Mouse (Mus musculus): Measurements from ENCODE around the gene Ccdc13.

Gene Ccdc13

DNA sequence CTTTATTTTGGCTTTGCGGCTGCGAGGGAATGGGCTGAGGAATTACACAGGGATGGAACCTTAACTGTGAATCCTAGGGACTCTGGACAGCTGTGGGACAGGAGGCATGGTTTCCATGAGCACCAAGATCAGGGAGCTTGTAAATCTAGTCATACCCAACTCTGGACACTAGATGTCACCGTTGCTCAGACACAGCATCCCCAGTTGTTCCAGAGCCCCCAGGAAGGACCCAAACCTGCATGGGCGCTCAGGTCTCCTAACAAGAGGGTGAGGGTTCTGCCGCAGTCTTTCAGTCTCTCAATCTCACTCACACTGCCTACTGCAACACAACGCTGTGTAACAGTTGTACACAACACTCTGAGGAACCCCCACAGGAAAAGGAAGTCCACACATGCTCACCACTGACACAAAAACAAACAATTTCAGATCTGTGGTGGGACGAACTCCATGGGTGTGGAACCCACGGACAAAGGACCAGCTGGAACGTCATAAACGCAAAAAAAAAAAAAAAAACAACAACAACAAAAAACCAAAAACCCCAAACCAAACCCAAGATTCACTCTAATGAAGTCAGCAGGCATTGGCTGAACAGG lies 7.4 kb upstream of the Ccdc13 start:
- peak; percentile 75 for DNase-seq (ENCODE audit: low read depth, low spot score)

DNA sequence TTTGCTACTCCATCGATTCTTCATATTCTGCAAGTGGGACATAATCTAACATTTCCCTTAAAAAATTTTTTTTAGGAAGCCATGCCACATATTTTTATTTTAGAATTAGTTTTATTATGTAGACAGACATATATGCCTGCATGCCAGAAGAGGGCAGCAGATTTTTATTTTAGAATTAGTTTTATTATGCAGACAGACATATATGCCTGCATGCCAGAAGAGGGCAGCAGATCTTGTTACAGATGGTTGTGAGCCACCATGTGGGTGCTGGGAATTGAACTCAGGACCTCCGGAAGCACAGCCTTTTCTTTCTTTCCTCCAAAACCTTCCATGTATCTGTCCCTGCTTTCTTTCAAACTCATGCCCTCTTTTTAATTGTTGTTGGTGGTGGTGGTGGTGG lies 3.7 kb upstream of the Ccdc13 start:
- DNase-seq (ENCODE audit: low read depth, low spot score), result peak; percentile 45

DNA sequence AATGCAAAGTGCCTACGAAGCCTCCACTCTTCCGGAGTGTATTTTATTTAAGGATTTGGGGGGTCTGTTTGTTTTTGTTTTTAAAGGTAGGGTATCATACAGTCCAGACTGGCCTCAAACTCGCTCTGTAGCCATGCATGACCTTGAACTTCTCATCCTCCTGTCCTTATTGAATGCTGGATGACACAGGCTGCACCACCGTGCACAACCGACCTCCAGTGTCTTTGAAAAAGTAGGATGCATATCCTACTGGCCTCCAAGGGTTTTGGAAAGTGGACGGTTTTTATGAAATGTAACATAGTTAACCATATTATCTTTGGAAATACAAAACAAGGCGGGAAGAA lies 333 bp upstream of the Ccdc13 start:
- no peak for DNase-seq (ENCODE audit: low read depth, low spot score)

DNA sequence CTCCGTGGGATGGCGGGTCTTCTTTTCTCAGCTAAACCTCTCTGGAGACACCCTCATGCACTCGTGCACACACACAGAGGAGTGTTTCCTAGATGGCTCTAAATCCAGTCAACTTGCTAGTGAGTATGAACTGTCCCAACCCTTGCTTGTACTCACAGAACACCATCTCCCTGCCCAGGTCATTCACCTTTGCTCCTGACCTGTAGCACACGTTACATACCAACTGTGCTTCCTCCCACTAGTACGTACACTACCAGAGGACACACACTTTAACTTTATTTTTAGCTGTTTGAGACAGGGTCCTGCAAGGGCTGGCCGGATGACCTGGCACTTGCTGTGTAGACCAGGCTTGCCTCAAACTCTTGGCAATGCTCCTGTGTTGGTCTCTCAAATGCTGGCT lies 1.3 kb downstream of the Ccdc13 start:
- DNase-seq (ENCODE audit: low read depth, low spot score), result no peak

DNA sequence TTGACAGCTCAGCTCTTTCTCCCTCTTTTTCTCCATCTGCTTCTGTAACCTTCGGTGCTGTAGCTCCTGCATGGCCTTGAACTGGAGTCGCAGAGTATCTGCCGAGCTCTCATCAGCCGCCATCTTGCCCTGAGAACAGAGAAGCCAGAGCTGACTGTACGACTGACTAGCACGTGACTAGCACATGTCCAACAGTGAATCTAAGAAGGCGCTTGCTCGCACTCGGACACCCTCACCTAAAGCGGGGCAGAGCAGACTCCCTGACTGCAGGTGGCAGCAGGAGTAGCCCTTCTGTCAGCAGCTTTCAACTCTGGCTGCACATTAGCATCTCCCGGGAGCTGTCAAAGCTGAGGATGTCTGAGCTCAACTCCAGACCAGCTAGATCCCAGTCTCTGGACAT lies 5.4 kb downstream of the Ccdc13 start:
- no peak for DNase-seq (ENCODE audit: low read depth, low spot score)

DNA sequence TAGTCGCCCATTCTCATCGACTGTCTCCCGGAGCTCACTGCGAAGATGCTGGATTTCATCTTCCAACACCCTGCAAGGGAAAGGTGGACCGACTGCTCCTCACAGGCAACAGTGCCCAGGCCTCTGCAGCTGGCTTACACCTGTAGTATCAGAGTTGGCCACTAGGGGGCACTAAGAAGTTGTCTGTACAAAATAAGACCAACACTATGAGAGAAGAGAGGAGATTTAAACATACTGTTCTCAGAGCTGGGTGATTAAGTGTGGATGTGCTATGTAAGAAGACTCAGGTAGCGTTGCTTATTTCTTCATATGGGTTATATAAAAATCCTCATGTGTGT lies 8.3 kb downstream of the Ccdc13 start:
- peak; percentile 85 for DNase-seq (ENCODE audit: low read depth, low spot score)

DNA sequence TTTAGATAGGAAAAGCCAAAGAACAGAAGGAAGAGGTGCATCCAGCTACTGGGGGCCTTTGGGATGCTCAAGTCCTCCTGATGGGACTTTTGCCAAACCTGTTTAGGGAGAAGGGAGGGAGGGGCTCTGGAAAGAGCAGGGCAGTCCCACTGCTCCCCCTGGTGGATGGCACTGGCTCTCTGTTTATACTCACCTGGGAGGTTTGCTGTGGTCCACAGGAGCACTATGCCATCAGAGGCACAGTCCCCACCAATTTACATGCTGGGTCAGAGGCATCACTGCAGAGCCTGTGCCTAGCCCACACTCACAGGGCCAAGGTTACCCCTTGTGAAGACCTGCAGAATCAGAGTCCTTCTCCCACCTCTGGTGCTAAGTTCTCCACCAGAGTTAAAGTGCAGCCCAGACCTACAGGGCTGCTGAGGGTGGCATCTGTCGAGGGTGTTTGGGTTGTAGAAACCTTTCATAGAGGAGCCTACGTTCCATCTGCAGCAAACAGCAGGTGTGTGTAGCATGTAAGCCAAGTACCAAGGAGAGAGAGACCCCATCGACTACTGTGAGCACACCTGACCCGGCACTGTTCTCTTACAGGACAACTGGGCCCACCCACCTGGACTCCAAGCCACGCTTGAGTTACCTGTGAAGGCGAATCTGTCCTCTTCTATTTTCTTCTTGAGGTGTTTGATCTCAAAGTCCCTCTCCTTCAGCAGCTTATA lies 8.9 kb downstream of the Ccdc13 start:
- peak; percentile 70 for DNase-seq (ENCODE audit: low read depth, low spot score)

DNA sequence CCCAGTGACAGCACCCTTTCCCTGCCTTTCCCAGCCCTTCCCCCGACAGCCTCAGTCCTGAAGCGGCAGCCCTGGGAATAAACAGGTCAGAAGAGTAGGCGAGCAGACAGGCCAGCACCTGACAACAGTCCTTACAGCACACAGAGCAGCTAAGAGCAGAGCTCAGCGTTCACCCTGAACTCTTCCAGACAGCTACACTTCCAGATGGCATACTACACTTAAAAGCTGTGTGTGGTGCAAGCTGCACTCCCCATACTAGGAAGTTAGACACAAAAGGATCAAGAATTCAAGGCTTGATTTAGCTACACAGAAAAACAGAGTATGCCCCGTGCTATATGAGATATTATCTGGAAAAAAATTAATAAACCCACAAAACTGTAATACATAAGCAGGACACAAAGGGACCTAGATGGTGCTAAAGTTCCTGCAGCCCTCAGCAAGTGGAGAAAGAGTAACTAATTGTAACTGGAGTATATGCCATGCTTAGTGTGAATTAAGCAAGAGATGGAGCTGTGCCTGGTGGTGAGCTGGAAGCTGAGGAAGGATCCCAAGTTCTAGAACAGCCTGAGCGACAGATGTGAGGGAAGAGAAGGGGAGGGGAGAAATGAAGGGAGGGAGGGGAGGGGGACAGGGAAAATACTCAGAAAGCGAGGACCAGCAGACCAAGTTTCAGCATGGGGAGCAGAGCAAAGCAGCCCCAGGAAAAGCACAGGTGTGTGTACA lies 9.8 kb downstream of the Ccdc13 start:
- no peak for DNase-seq (ENCODE audit: low read depth, low spot score)

DNA sequence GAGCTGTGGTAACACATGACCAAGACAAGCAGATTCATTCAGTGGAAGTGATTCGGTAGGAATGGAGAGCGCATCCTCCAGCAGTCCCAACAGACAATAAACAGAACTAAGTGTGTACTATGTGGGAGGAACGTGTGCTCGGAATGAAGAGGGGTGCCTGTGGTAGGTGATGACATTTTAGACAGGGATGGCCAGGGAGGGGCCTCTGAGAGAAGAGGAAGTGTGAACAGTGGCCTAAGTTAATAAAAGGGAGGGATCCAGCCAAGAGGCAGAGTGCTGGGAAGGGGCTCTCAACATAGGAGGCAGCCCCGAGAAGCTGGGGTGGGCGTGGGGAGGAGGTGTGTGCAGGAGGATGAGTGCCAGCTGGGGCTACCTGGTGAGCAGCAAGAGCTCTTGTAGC lies 10.9 kb downstream of the Ccdc13 start:
- no peak for DNase-seq (ENCODE audit: low read depth, low spot score)

DNA sequence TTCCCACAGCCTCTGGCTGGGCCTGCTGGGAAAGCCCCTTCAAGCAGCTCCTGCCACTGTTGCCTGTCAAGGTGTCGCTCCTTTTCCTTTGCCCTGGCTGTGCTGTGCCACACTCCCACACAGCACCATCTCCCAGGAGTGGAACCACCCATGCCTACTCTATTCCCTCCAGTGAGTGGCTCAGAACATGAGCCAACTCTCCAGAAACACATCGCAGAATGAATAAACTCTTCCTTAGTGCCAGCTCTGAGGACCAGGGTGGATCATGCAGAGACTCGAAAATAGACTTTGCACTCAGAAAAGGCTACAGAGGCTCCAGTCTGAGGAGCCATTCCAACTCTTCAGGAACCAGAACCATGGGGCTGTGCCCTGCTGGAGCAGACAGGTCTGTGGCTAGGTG lies 12.9 kb downstream of the Ccdc13 start:
- no peak for DNase-seq (ENCODE audit: low read depth, low spot score)

DNA sequence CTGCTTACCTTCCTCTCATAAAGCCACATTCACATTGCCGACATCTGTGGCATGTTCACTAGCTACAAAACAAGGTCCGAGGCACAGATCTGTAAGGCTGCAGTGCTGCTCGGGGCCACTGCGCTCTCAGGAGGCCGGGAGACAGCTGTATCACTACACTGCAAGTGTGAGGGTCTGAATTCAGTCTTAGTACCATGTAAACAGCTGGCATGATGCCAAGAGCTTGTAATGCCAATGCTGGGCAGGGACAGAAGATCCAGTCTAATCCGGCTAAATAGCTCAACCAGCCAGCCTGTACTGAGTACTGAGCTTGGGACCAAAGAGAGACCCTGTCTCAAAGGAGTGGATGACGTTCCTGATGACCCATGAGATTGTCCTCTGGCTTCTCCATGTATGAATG lies 15.3 kb downstream of the Ccdc13 start:
- DNase-seq (ENCODE audit: low read depth, low spot score), result no peak

DNA sequence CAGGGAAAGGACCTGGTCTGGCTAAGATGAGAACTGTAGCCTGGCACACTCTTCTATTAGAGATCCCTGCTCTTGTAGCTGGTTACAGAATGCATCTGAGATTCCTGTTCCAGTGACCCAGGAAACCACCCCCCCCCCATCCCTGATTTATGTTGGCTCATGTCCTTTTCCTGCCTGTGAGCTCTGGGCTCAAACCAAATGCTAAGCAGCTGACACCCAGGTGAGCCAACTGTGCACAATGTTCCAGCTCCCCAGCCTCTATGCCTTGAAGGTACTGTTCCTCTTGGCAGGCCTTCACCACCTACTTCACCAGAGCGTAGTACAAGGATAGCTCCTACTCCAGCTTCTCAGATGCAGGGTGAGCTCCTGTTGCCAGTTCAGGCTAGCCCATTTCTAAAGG lies 16.2 kb downstream of the Ccdc13 start:
- DNase-seq (ENCODE audit: low read depth, low spot score), result no peak

DNA sequence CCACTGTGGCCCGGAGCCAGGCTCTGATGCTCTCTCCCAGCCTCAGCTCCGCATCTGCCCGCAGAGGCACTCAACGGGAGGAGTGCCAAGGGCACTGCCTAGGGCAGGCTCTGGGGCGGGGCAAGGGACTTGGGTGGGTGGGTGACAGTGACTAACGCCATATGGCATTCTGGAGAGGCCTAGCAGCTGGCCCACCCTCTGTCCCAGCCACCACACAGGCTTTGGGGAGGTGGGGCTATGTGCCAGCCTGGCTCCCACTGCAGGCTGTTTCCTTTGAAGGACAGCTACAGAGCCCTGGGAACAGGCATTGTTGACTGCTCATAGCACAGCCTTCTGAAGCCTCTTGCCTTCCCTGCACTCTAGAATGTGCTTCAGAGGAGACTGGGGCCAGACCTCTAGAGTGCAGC lies 16.7 kb downstream of the Ccdc13 start:
- DNase-seq (ENCODE audit: low read depth, low spot score), result no peak

DNA sequence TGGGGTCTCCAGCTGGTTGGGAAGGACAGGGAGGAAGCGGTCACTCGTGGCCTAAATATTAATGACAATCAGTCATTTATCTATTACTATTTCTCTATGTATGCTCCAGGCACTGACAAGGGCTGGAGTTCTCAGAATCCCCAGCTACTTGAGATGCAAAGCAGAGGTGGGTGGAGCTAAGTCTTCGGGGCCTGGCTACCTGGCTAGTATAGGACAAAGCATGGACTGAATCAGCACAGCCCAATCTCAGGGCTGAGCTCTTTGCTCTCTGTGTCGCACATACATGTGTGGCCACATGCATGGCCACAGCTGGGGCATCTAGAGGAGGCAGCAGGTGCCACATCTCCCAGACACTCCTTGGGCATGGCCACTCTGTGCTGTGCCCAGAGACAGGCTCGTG lies 18.5 kb downstream of the Ccdc13 start:
- DNase-seq (ENCODE audit: low read depth, low spot score), result no peak

DNA sequence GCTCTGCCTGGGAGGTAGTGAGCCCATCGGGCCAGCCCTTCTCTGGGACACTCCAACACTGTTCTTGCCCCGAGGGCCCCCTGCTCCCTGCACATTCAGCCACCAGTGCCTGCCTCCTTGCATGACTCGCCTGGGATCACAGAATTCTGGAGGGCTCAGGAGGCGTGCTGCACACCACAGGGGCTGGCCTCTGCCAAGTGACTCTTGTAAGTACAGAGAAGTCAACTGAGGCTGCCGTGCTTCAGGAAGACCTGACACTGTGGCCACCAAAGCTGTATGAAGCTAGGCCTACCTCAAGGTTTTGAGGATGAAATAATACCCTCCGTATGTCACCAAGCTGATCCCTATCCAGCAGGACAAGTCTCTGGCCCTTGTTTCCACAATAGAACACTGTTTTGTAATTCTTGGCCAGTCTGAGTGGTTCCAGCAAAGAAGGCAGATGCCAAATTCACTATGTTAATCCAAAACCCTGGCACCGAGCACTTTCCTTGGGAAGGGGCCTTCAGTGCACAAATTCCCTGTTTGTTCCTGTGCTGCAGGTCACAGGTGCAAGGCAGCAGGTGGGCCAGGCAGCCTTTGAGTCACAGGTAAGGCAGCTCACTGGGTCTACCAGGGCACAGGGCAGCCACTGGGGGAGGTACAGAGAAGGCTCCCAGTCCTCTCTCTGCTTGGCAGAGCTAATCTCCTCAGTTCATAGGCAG lies 19.3 kb downstream of the Ccdc13 start:
- DNase-seq (ENCODE audit: low read depth, low spot score), result no peak

DNA sequence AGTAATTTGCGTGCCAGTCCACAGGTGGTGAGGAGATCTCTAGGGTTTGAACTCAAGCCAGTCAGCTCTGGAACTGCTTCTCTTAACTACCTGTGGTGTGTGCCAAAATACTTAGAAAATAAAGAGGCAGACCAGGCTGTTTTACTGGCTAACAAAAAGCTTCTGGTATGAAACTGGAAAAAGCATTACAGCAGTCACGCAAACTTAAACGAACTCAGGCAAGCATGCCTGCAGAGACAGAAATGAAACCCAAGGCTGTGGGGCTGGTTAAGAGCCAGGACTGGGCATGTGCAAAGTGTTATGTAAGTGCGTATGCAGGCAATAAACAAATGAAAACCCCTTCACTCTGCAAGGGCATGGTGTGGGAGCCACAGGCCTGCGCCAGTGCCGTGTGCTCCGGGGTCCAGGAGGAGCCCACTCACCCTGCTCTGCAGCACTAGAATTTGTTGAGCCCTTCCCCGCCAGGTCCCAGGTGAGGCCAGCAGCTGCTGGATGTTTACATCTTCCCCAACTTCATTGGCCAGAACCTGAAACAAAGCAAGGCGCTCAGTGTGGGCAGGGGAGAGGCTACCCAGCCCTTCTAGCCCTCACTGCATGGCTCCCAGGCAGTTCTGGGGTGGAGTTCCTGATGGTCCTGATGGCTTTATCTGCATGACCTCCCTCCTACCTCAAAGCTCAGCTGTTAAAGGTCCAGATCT lies 20.0 kb downstream of the Ccdc13 start:
- no peak for DNase-seq (ENCODE audit: low read depth, low spot score)

DNA sequence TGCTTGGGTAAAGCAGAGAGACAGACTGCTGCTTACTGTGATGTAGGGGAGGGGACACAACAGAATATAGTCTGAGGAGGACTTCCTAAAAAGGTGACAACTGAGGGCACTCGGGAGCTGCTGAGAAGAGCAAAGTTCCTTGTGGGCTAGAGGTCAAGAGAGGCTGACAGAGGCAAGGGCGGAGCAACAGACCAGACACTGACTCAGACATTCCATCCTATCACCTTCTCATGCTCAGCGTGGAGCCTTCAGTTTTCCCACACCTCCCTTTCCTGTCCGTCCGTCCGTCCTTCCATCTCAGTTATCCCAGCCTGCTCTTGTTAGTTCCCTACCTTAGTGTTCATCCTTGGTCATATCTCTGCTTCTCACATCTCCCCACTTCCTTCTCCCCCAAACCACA lies 24.1 kb downstream of the Ccdc13 start:
- no peak for DNase-seq (ENCODE audit: low read depth, low spot score)

DNA sequence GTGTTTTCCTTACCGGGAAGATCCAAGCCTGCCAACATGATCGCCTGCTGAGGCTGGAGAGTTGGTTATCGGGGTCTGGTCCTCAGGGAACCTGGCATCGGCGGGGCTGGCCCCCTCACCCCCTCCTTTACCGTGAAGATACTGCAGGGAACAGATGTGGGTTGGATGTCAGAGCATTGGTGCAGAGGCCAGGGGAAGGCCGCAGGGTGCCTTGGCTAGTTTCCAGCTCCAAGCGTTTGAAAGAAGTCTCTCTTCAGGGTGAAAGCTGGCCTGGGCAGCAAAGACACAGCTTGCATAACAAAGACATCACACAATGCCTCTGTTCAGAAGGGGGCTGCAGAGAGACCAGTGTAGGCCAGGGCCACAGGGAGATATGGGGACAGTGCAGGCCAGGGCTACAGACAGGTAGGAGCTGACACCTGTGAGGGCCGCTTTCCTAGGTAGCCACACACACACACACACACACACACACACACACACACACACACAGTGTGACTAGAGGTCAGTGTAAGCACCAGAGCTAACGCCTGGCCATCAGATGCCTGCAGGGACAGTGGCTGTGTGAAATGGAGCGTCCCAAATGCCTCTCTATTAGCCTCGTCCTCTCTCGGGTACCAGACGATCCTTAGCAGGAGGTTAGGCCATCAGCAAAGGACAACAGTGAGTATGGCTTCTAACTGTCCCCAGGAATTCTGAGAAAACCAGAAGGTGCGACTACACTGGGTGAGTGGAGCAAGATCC lies 29.0 kb downstream of the Ccdc13 start:
- no peak for DNase-seq (ENCODE audit: low read depth, low spot score)

DNA sequence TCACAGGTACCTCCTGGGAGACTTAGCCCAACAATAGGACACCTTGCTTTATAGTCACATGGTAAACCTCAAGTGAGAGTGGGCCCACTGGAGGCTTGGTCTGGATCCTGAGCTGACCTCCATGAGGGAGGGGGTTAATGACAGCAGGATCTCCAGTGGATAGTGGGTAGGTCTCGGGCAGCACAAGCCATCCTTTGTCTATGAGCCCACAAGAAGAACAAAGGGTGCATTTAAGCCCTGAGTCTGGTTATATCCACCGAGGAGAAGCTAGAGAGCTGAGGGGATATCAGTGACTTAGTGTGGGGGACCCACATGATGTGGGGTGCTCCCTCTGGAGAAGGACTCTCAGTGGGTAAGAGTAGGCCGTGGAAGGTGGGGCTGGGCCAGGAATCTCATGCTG lies 30.8 kb downstream of the Ccdc13 start:
- DNase-seq (ENCODE audit: low read depth, low spot score), result no peak

DNA sequence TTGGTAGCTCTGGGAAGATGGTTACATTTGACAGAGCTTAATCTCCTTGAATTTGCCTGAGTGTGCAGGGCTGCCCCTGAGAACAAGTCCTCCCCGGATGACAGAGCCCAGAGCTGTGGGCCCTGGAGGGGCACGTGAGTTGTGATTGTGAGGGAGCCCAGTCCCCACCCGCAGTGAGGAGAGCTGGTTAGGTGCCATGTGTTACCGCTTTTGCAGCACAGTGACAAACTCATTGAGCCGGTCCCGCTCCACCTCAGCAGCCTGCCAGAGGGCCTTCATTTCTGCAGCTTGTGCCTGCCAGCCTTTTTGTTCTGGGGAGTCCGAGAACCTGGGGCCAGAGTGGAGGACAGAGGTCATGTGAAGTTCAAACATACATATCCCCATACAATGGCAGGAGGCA lies 31.3 kb downstream of the Ccdc13 start:
- DNase-seq (ENCODE audit: low read depth, low spot score), result no peak

DNA sequence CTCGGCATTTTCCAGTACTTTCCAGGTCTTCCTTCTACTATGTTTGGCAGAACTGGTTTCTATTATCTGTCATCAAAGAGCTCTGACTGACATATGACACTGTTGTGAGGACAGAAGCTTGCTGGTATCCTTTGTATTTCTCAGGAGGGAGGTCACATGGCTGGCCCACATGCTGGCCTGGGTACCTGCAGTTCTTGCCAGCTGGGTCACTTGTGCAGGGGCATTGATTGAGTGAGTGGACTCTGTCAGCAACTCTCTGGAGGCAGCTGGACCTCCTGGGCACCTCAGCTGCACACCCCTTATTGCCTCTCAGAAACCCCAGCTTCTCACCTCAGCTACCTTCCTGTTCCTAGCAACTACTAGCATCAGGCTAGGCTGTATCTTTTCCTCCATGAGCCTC lies 31.7 kb downstream of the Ccdc13 start:
- DNase-seq (ENCODE audit: low read depth, low spot score), result no peak

Data from CD4-positive, CD25-positive, alpha-beta regulatory T cell, adult 2 months (primary cell).